Mouse (Mus musculus): ENCODE results near the gene Ubn1. TPM values are rescaled to one million over a fixed set of nuclear protein-coding genes. Genes with fewer than 3 reads are reported as not detected.

Gene Ubn1
- total RNA-seq, 2 experiments from 2014 or later, result 28.1 to 50.9 TPM

DNA sequence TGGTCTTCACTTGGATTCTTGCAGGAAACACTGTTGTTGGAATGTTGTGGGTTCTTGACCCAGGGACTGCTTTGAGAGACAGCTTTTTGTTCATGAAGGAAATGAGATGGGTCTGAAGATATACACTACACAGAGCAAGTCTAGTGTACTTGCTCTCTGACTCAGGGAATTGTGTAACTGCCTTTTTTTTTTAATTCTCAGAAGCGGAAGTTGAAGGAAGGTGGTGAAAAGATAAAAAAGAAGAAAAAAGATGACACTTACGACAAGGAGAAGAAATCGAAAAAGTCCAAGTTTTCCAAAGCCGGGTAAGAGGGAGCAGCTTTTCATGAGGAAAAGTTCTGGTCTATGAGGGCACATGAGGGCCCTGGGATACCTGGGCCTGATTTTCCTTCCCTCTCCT is 13.6 kb downstream of the Ubn1 start:
- no peak for ATAC-seq (replicated peaks; ENCODE audit: low FRiP score, poor library complexity, severe bottlenecking)

DNA sequence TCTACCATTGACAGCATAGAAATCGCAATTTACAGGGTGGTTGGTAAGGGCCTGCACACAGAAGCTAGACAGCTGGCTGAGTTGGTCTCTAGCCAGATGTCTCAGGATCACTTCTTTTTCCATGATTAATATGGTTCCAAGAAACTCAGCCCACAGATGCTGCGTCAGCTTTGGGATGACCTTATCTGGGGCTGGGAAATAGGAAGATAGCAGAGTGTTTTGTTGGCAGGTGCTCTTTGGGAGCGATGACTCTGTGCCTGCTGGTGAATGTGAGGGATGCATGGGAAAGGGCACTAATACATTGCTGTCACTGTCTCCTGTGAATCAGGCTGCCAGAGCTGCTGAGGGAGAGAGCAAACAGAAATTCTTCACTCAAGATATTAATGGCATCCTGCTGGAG is 20.5 kb downstream of the Ubn1 start:
- ATAC-seq (replicated peaks; ENCODE audit: low FRiP score, poor library complexity, severe bottlenecking), result no peak

DNA sequence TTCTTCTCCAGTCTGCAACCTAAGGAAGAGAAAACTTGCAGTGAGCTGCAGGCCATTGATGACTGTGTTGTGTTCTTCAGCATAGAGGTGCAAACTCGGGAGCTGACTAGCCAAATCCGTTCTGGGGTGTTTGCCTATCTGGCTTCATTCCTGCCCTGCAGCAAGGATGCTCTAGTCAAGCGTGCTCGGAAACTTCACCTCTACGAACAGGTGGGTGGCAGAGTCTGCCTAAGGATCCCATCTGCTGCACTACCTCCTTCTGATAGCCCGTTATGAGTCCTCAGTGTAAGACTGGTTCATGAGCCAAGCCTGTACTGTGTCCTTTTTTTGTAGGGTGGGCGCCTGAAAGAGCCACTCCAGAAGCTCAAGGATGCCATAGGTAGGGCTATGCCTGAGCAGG is 22.1 kb downstream of the Ubn1 start:
- no peak for ATAC-seq (replicated peaks; ENCODE audit: low FRiP score, poor library complexity, severe bottlenecking)

GRCm38 (mm10) chr16:5074341-5074740 is 24.5 kb downstream of the Ubn1 start:
- no peak for ATAC-seq (replicated peaks; ENCODE audit: low FRiP score, poor library complexity, severe bottlenecking)

GRCm38 (mm10) chr16:5085196-5085595 is 35.3 kb downstream of the Ubn1 start:
- ATAC-seq (replicated peaks; ENCODE audit: low FRiP score, poor library complexity, severe bottlenecking), result no peak

- ATAC-seq (replicated peaks; ENCODE audit: low FRiP score, poor library complexity, severe bottlenecking), result no peak
These were observed 36.3 kb downstream of the Ubn1 start for GRCm38 (mm10) chr16:5086179-5086578.

DNA sequence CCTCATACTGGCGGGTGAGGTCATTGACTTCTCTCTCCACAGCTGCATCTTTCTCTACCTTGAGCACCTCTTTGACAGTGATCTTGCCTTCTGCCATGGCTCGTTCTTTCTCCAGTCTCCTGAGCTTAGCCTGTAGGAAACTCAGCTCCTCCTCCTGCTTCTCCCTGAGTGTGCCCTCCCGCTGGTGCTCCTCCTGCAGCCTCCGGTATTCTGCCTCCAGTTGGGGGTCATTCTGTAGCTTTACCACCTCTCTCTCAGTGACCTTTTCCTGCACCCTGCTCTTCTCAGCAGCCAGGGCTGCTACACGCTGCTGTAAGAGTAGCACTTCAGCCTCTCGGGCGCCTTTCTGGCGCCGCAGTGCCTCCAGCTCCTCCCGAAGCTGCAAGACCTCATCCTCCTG is 39.2 kb downstream of the Ubn1 start:
- ATAC-seq (replicated peaks; ENCODE audit: low FRiP score, poor library complexity, severe bottlenecking), result no peak

- ATAC-seq (replicated peaks; ENCODE audit: low FRiP score, poor library complexity, severe bottlenecking), result no peak
These were observed 43.4 kb downstream of the Ubn1 start for GRCm38 (mm10) chr16:5093285-5093684.

DNA sequence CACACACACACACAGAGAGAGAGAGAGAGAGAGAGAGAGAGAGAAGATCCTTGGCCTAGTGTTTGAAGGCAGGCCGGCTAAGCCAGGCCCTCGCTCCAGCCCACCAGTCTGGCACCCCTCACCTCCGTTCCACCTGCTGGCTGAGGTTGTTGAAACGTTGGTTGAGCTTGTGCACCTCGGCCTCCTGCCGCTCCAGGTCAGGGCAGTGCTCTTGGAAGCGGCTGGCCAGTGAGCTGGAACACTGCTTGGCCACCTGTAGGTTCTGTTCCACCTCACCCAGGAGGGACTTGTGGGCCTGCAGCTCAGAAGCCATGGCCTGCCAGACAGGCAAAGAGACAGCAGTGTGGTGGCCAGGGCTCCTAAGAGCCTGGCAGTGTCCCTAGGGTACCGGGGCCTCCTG is 46.6 kb downstream of the Ubn1 start:
- ATAC-seq (replicated peaks; ENCODE audit: low FRiP score, poor library complexity, severe bottlenecking), result no peak

DNA sequence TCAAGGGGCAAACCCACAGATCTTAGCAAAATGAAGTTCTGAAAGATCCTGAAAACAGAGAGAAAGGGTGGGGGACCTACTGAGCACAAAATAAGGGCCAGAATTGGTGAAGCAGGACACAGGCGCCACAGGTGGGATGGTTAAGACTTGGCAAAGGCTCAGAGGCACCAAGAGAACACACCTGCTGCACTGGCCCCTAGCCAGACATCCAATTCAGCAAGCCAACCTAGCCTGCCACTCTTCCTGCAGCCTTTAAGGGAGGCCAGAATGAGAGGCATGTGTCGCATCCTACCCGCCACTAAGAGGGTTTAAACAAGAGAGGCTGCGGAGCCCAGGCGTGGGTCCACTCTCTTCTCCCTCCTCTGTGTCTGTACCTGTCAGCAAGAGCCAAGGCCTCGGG is 51.1 kb downstream of the Ubn1 start:
- no peak for ATAC-seq (replicated peaks; ENCODE audit: low FRiP score, poor library complexity, severe bottlenecking)

- ATAC-seq (replicated peaks; ENCODE audit: low FRiP score, poor library complexity, severe bottlenecking), result no peak
These were observed 60.0 kb downstream of the Ubn1 start for GRCm38 (mm10) chr16:5109877-5110276.

GRCm38 (mm10) chr16:5111021-5111420 is 61.2 kb downstream of the Ubn1 start:
- no peak for ATAC-seq (replicated peaks; ENCODE audit: low FRiP score, poor library complexity, severe bottlenecking)

- ATAC-seq (replicated peaks; ENCODE audit: low FRiP score, poor library complexity, severe bottlenecking), result no peak
These were observed 63.2 kb downstream of the Ubn1 start for GRCm38 (mm10) chr16:5113002-5113550.

- ATAC-seq (replicated peaks; ENCODE audit: low FRiP score, poor library complexity, severe bottlenecking), result no peak
These were observed 63.7 kb downstream of the Ubn1 start for GRCm38 (mm10) chr16:5113582-5113981.

- ATAC-seq (replicated peaks; ENCODE audit: low FRiP score, poor library complexity, severe bottlenecking), result no peak
These were observed 69.5 kb downstream of the Ubn1 start for GRCm38 (mm10) chr16:5119385-5119784.

- ATAC-seq (replicated peaks; ENCODE audit: low FRiP score, poor library complexity, severe bottlenecking), result no peak
These were observed 70.0 kb downstream of the Ubn1 start for GRCm38 (mm10) chr16:5119845-5120244.

- no peak for ATAC-seq (replicated peaks; ENCODE audit: low FRiP score, poor library complexity, severe bottlenecking)
These were observed 73.6 kb downstream of the Ubn1 start for GRCm38 (mm10) chr16:5123476-5123875.

GRCm38 (mm10) chr16:5130196-5130595 is 80.3 kb downstream of the Ubn1 start:
- ATAC-seq (replicated peaks; ENCODE audit: low FRiP score, poor library complexity, severe bottlenecking), result no peak

DNA sequence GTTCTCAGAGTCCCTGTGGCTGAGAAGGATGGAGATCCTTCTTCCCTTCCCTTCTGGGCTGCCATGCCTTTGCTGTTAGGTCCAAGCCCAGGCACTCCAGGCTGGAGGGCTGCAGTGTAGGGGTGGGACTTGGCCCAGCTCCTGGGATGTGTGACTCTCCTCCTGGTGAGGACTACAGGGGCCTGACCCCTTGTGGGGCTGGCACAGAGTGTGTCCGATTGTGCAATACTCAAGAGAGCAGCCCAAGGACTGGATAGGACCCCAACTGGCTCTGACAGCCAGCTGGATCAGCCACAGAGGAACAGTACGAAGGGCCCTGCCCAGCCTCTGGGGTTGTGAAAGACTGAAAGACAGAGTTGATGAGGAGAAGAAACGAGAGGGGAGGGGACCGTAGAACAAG is 80.9 kb downstream of the Ubn1 start:
- ATAC-seq (replicated peaks; ENCODE audit: low FRiP score, poor library complexity, severe bottlenecking), result no peak

GRCm38 (mm10) chr16:5131251-5131922 is 81.5 kb downstream of the Ubn1 start:
- ATAC-seq (replicated peaks; ENCODE audit: low FRiP score, poor library complexity, severe bottlenecking), result no peak

DNA sequence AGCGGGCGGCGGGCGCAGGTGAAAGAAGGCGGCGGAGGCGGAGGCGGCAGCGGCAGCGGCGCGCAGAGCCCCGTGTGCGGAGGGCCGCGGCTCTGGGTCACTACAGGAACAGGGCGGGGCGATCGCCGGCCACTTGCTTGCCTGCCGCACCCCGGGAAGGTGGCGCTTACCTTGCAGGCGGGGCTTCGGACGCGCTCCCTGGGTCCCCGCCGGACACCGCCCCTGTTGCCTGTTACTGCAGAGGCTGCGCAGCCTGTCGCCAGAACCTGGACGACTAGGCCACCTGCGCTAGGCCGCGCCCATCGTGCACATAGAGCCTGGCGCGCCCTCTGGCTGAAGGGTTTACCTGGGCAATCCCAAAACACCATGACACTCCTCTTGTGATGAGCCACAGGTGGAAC is 82.5 kb downstream of the Ubn1 start, which contains the start of gene Ppl:
Gene Ppl, minus strand, starts transcription at position 21 of the 401 bp plus-strand sequence.
- no peak for ATAC-seq (replicated peaks; ENCODE audit: low FRiP score, poor library complexity, severe bottlenecking)
